In the genomic region with DNA sequence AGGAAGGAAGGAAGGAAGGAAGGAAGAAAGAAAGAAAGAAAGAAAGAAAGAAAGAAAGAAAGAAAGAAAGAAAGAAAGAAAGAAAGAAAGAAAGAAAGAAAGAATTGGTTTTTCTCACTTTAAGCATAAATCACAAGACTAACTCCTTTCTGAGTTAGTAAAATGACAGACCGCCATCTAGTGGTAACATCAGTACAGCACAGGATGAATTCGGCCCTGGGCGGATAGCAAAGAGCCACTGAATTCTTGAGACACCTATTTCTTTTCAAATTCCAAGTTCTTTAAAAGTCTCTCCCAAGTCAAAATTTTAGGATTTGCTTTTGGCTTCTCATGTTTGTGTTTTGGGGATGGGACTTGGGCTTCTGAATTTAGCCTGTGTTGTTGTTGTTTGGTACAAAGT, we compare ENCODE assay signal across 8 mouse cellular contexts. TPM values are rescaled to one million over a fixed set of nuclear protein-coding genes. Genes with fewer than 3 reads are reported as not detected.
DNase-seq lines count a peak whose midpoint lies in the region; ATAC-seq and TF ChIP-seq lines count a peak whose summit lies in the region.

No protein-coding gene starts in this region.

- H3K4me3 ChIP-seq in G1E (ENCODE audit: low read depth, low read length): peak overlapping the region; percentile 82
- peak overlapping the region; percentile 65 for H3K4me3 ChIP-seq in forebrain, embryonic 13.5 days
- H3K4me3 ChIP-seq in lung, adult 2 months (replicated peaks; ENCODE audit: extremely low read depth, low read depth, low read length): peak overlapping the region; percentile 69
- peak overlapping the region; percentile 85 for H3K4me3 ChIP-seq in olfactory bulb, adult 2 months (ENCODE audit: insufficient read depth, low read depth, low read length)

- peak overlapping the region; percentile 64 for H3K4me2 ChIP-seq in forebrain, embryonic 13.5 days

- peak overlapping the region; percentile 74 for H3K27ac ChIP-seq in forebrain, embryonic 13.5 days
- H3K27ac ChIP-seq in olfactory bulb, adult 2 months (ENCODE audit: insufficient read depth, low read depth, low read length): peak overlapping the region; percentile 53; the same call in 1 of the 2 replicates

- peak; percentile 44 for DNase-seq in G1E (ENCODE audit: low spot score)
- peak; percentile 85 for DNase-seq in c-Kit-positive CD71-positive TER-119-positive erythroid progenitor cells, embryonic 14.5 days (ENCODE audit: low spot score)
- DNase-seq in heart, postnatal 25 days (ENCODE audit: low spot score): peak; percentile 24
- DNase-seq in layer of hippocampus, adult 18-20 months (ENCODE audit: low spot score in 2 of 2): peak; percentile 61 to 90
- DNase-seq in lung, adult 2 months: no peak
- DNase-seq in thymus, postnatal 0 days (ENCODE audit: low spot score): peak; percentile 88

- peaks cover 17% of the 10 kb centered on the region for H3K36me3 ChIP-seq in G1E (replicated peaks)
- no peaks in the 10 kb centered on the region; the same call in 1 of the 2 replicates for H3K36me3 ChIP-seq in forebrain, embryonic 13.5 days (ENCODE audit: poor library complexity, severe bottlenecking)

- TF ChIP-seq POLR2A in lung, adult 2 months (IDR thresholded peaks at IDR 0.05; ENCODE audit: borderline replicate concordance, extremely low read depth, low read depth, low read length): no peak
- no peak for TF ChIP-seq POLR2A in olfactory bulb, adult 2 months (IDR thresholded peaks at IDR 0.05; ENCODE audit: insufficient read depth, low read depth, low read length)

- no peak for ATAC-seq in G1E (ENCODE audit: extremely low read depth, insufficient number of reproducible peaks, low FRiP score, poor library complexity, severe bottlenecking)
- ATAC-seq in forebrain, embryonic 13.5 days: peak; percentile 86

- intact Hi-C loops in heart, postnatal 25 days (cut with DNase I): loop anchor here (2.0 to 5.0 kb wide), 3 partner anchors 27 to 65 kb away; a partner anchor contains a TSS

- peaks cover 12% of the 10 kb centered on the region for H3K4me1 ChIP-seq in G1E (ENCODE audit: insufficient read depth, low read depth, low read length)
- peaks cover 6% of the 10 kb centered on the region for H3K4me1 ChIP-seq in forebrain, embryonic 13.5 days
- H3K4me1 ChIP-seq in lung, adult 2 months (ENCODE audit: control insufficient read depth, insufficient read depth, low read length): 0 out of 2 replicates have a peak, but pooled peaks cover 3% of the 10 kb centered on the region
- H3K4me1 ChIP-seq in olfactory bulb, adult 2 months (ENCODE audit: control insufficient read depth, insufficient read depth, low read length): 0 out of 2 replicates have a peak, but pooled peaks cover 2% of the 10 kb centered on the region

- H3K9ac ChIP-seq in forebrain, embryonic 13.5 days: peak overlapping the region; percentile 60

- H3K27me3 ChIP-seq in G1E (ENCODE audit: insufficient read depth, low read length): peaks cover 11% of the 10 kb centered on the region
- no peaks in the 10 kb centered on the region for H3K27me3 ChIP-seq in forebrain, embryonic 13.5 days

- no peaks in the 10 kb centered on the region for H3K9me3 ChIP-seq in G1E (replicated peaks)
- no peaks in the 10 kb centered on the region for H3K9me3 ChIP-seq in forebrain, embryonic 13.5 days (replicated peaks)

- 1% methylated on average over 3 of the region's 3 CpGs for whole genome bisulfite sequencing in forebrain, embryonic 13.5 days
- WGBS in lung, adult 2 months: 0% methylated on average over 3 of the region's 3 CpGs
- 0% methylated on average over 3 of the region's 3 CpGs for WGBS in olfactory bulb, adult 2 months

- TF ChIP-seq CTCF in G1E (IDR thresholded peaks at IDR 0.05; ENCODE audit: low read depth, low read length): peak; percentile 52
- peak; percentile 41; the same call in 1 of the 2 replicates for TF ChIP-seq CTCF in lung, adult 2 months (IDR thresholded peaks at IDR 0.05; ENCODE audit: insufficient read depth, low read length)
- no peak for TF ChIP-seq CTCF in olfactory bulb, adult 2 months (IDR thresholded peaks at IDR 0.05; ENCODE audit: insufficient read depth, low read depth, low read length)

RNA-seq across cellular contexts. Expression of a gene that starts 0.5 kb away (rescaled TPM):
- total RNA-seq in G1E (2014; fragmentation: Nextera tagmentation) (21.5 and 25.3 TPM in 2 replicates), G1E (2017) (14.9 and 16.6 TPM in 2 replicates)
- 0.65 and 0.88 TPM in 2 replicates for polyA plus RNA-seq in G1E (2012)
- 13.1 and 15.2 TPM in 2 replicates for polyA plus RNA-seq in forebrain, embryonic 13.5 days (2015; fragmentation: Nextera tagmentation; extraction: Ambion mirVana)
- total RNA-seq in heart, postnatal 25 days (2021): 1 to 10 TPM; 5.3 to 6.5 TPM
- total RNA-seq in layer of hippocampus, adult 18-20 months (2021): 1 to 10 TPM; 3.6 to 3.8 TPM
- 0.69 and 1.3 TPM in 2 replicates for polyA plus RNA-seq in lung, adult 2 months (2012; rRNA removed)
- polyA plus RNA-seq in olfactory bulb, adult 2 months (2012; ENCODE audit: insufficient read depth, insufficient read length, low replicate concordance, missing spikeins): not detected in 2 replicates
- 22.4 and 23.0 TPM in 2 replicates for polyA plus RNA-seq in thymus, postnatal 0 days (2015; fragmentation: Nextera tagmentation; extraction: Ambion mirVana)

RNA-seq across cellular contexts. Expression of a gene that starts 26.6 kb away (rescaled TPM):
- total RNA-seq in G1E (2014; fragmentation: Nextera tagmentation) (8.4 and 15.4 TPM in 2 replicates), G1E (2017) (10.7 and 12.6 TPM in 2 replicates)
- polyA plus RNA-seq in G1E (2012): 0.27 and 0.28 TPM in 2 replicates
- 3.6 and 3.9 TPM in 2 replicates for polyA plus RNA-seq in forebrain, embryonic 13.5 days (2015; fragmentation: Nextera tagmentation; extraction: Ambion mirVana)
- 1 to 10 TPM; 1.2 TPM for total RNA-seq in heart, postnatal 25 days (2021)
- 1 to 10 TPM in 1 of 2 experiments, under 1 TPM in 1; 0.84 to 1.5 TPM for total RNA-seq in layer of hippocampus, adult 18-20 months (2021)
- 0.83 and 1.1 TPM in 2 replicates for polyA plus RNA-seq in lung, adult 2 months (2012; rRNA removed)
- polyA plus RNA-seq in olfactory bulb, adult 2 months (2012; ENCODE audit: insufficient read depth, insufficient read length, low replicate concordance, missing spikeins): not detected in 2 replicates
- 9.2 and 9.8 TPM in 2 replicates for polyA plus RNA-seq in thymus, postnatal 0 days (2015; fragmentation: Nextera tagmentation; extraction: Ambion mirVana)

RNA-seq across cellular contexts. Expression of a gene that starts 39.1 kb away (rescaled TPM):
- 15.1 and 15.3 TPM in 2 replicates for total RNA-seq in G1E (2014; fragmentation: Nextera tagmentation)
- 8.5 and 8.7 TPM in 2 replicates for total RNA-seq in G1E (2017)
- 2.6 and 2.9 TPM in 2 replicates for polyA plus RNA-seq in G1E (2012)
- 10.5 and 10.8 TPM in 2 replicates for polyA plus RNA-seq in forebrain, embryonic 13.5 days (2015; fragmentation: Nextera tagmentation; extraction: Ambion mirVana)
- total RNA-seq in heart, postnatal 25 days (2021): 1 to 10 TPM; 2.3 to 2.4 TPM
- 1 to 10 TPM; 4.6 to 4.8 TPM for total RNA-seq in layer of hippocampus, adult 18-20 months (2021)
- polyA plus RNA-seq in lung, adult 2 months (2012; rRNA removed): 1.5 and 1.8 TPM in 2 replicates
- polyA plus RNA-seq in olfactory bulb, adult 2 months (2012; ENCODE audit: insufficient read depth, insufficient read length, low replicate concordance, missing spikeins): not detected in 2 replicates
- polyA plus RNA-seq in thymus, postnatal 0 days (2015; fragmentation: Nextera tagmentation; extraction: Ambion mirVana): 16.5 and 17.3 TPM in 2 replicates
